Mouse (Mus musculus) forebrain, postnatal 0 days (tissue): ENCODE results near the gene Opa1. TPM values are rescaled to one million over a fixed set of nuclear protein-coding genes. Genes with fewer than 3 reads are reported as not detected.

Experiments
- ATAC-seq: fragments of 200-750 bp; cut with Nextera tagmentation; 2 replicates; pipeline ENCODE4 v1.8.0; 2017; ENCODE audit warnings: mild to moderate bottlenecking, moderate library complexity
- DNase-seq: peaks from one replicate; pipeline ENCODE4 v3.0.0-alpha.2; 2015
- H3K27ac ChIP-seq: fragments of 300-500 bp; sonication (generic); 2 replicates; pipeline ENCODE4 v1.5.1; 2014; ENCODE audit warnings: low read depth, mild to moderate bottlenecking, antibody characterized with exemption, low read length, moderate library complexity, mixed read lengths
- H3K27me3 ChIP-seq: fragments of 300-500 bp; sonication (generic); 2 replicates; pipeline ENCODE4 v1.6.1; 2014; ENCODE audit warnings: mild to moderate bottlenecking, low read length, mixed read lengths; ENCODE audit not compliant: insufficient read depth
- H3K36me3 ChIP-seq: fragments of 300-500 bp; sonication (generic); 2 replicates; pipeline ENCODE4 v1.6.1; 2014; ENCODE audit warnings: mild to moderate bottlenecking, moderate library complexity; ENCODE audit not compliant: insufficient read depth
- H3K4me1 ChIP-seq: fragments of 300-500 bp; sonication (generic); 2 replicates; pipeline ENCODE4 v1.6.1; 2014; ENCODE audit warnings: antibody characterized with exemption; ENCODE audit not compliant: insufficient read depth
- H3K4me2 ChIP-seq: fragments of 300-500 bp; sonication (generic); 2 replicates; pipeline ENCODE4 v1.6.1; 2014; ENCODE audit warnings: low read depth, mild to moderate bottlenecking, moderate library complexity
- H3K4me3 ChIP-seq: fragments of 300-500 bp; sonication (generic); 2 replicates; pipeline ENCODE4 v1.5.1; 2014; ENCODE audit warnings: low read depth, low read length, mixed read lengths
- H3K9ac ChIP-seq: fragments of 300-500 bp; sonication (generic); 2 replicates; pipeline ENCODE4 v1.6.1; 2014; ENCODE audit warnings: mild to moderate bottlenecking
- H3K9me3 ChIP-seq: fragments of 300-500 bp; sonication (generic); 2 replicates; pipeline ENCODE4 v1.6.1; 2016; ENCODE audit warnings: low read length
- CTCF ChIP-seq: sonication (generic); IDR thresholded peaks from 2 replicates; pipeline ENCODE4 v1.5.1; 2016; ENCODE audit warnings: antibody characterized with exemption, control low read depth, low read depth
- WGBS: fragments of 180-500 bp; shearing (Covaris S2); extraction: QIAGEN DNeasy Blood & Tissue Kit; methylation state at CpG from one replicate; pipeline ENCODE4 v1.1.7; 2014; 5-methylcytosine and 5-hydroxymethylcytosine counted together
- polyA plus RNA-seq: library from polyadenylated mRNA; unstranded; fragments of >200 nt; fragmentation: Nextera tagmentation; extraction: Ambion mirVana; gene quantifications from 2 replicates; pipeline ENCODE4 v1.2.1, GENCODE M21; 2015
- total RNA-seq: library from RNA; depleted of rRNA; stranded (reverse); fragments of >200 nt; gene quantifications from 2 replicates; pipeline ENCODE4 v1.2.3, GENCODE M21; 2014

Gene Opa1
- total and polyA plus RNA-seq, 2 experiments from 2014 or later, result 42.8 to 99.9 TPM

DNA sequence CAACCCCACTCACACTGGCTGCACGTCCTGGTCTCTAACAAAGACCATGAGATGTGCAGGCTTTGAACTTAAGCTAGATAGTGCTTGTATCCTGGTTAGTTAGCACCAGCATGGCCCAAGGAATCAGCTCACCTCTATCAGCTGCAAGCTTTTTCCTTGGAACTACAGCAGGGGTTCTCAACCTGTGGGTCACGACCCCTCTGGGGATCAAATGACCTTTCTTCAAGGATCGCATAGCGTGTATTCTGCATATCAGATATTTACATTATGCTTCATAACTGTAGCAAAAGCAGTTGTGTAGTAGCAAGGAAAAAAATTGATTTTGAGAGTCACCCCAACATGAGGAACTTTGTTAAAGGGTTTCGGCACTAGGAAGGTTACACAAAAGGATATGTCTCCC is 19.5 kb upstream of the Opa1 start:
- H3K27ac ChIP-seq, result no peak overlapping the region
- TF ChIP-seq CTCF, result no peak
- DNase-seq, result no peak

DNA sequence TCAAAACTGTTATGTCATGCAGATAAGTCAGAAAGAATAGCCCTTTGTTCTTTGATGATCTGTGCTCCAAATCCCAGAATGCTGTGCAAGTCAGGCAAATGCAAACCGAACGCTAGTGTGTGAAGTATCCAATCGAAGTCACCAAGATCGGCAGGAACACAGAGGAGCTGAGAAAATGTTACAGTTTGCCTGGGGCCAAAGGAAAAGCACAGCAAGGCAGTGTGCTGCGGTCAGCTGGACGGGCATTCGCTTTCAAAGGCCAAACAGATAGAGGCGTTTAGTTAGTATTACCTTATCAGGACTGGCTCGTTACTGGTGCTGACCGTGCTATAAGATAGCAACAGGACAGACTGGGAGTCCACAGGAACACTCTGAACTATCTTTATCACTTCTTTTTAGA is 18.7 kb upstream of the Opa1 start:
- Histone ChIP-seq H3K4me1 (no peaks in the 10 kb centered on the region), H3K9me3 (no peaks in the 10 kb centered on the region), H3K4me2 (0 out of 2 replicates have a peak overlapping the region, but pooled peaks have one; percentile 16), H3K27ac (no peak overlapping the region), H3K4me3 (no peak overlapping the region), H3K27me3 (no peaks in the 10 kb centered on the region), H3K36me3 (no peaks in the 10 kb centered on the region), H3K9ac (no peak overlapping the region)
- DNase-seq (peak; percentile 14), ATAC-seq (peak; percentile 40; the same call in 1 of the 2 replicates)
- 43% methylated on average over 10 of the region's 10 CpGs for WGBS
- no peak for TF ChIP-seq CTCF

More for the DNA sequence above, 19.5 kb upstream of the Opa1 start:
- Histone ChIP-seq H3K36me3 (no peaks in the 10 kb centered on the region), H3K9me3 (no peaks in the 10 kb centered on the region), H3K4me1 (no peaks in the 10 kb centered on the region), H3K4me2 (no peak overlapping the region), H3K9ac (no peak overlapping the region), H3K4me3 (no peak overlapping the region), H3K27me3 (no peaks in the 10 kb centered on the region)
- ATAC-seq, result no peak
- 91% methylated on average over 5 of the region's 5 CpGs for WGBS

DNA sequence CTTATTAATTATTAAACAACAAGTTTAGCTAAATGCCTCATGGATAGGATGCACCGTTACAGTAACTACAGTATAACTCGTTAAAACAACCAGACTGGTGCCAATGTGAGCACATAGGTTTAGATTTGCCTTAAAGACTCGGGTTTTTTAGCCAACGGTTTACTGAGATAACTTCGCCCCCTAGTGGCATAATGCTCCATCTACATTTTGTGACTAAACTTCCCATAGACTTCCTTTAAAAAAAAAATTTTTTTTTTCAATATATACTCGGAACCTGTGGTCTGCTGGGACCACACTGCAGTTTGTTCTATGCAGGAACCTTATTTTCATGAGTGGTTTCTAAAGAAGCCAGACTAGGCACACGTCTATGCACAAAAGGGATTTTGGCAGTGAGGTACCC is 18.3 kb upstream of the Opa1 start:
- Histone ChIP-seq H3K9me3 (no peaks in the 10 kb centered on the region), H3K9ac (no peak overlapping the region), H3K4me3 (no peak overlapping the region), H3K4me2 (0 out of 2 replicates have a peak overlapping the region, but pooled peaks have one; percentile 16), H3K27ac (no peak overlapping the region), H3K4me1 (no peaks in the 10 kb centered on the region), H3K27me3 (no peaks in the 10 kb centered on the region), H3K36me3 (no peaks in the 10 kb centered on the region)
- peak; percentile 77 for ATAC-seq
- DNase-seq, result peak; percentile 90
- WGBS, result 5% methylated on average over 7 of the region's 7 CpGs
- TF ChIP-seq CTCF, result peak; percentile 84

DNA sequence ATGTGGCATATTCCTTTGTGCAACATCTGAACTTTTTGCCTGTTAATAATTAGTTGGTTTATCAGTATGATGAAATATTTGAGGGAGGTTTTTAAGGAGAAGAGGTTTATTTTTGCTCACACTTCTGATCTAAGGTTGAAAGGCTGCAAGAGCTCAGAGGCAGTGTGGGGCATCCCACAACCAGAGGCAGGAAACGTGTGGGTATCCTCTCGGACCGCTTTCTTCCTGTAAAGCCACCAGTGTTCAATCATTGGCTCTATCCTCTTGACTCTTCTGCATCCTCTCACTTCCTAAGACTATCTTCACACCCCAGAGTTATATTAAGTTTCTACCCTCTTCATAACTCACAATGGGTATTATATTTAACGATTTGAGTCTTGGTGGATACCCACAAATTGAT is 5.1 kb upstream of the Opa1 start:
- no peaks in the 10 kb centered on the region for H3K27me3 ChIP-seq
- 80% methylated on average over 4 of the region's 4 CpGs for WGBS
- peaks cover 4% of the 10 kb centered on the region; the same call in 1 of the 2 replicates for H3K4me1 ChIP-seq
- no peak overlapping the region for H3K4me3 ChIP-seq
- ATAC-seq, result no peak
- H3K27ac ChIP-seq, result no peak overlapping the region
- DNase-seq, result no peak
- no peaks in the 10 kb centered on the region for H3K36me3 ChIP-seq
- H3K4me2 ChIP-seq, result no peak overlapping the region
- no peak overlapping the region for H3K9ac ChIP-seq
- no peaks in the 10 kb centered on the region for H3K9me3 ChIP-seq
- TF ChIP-seq CTCF, result no peak

DNA sequence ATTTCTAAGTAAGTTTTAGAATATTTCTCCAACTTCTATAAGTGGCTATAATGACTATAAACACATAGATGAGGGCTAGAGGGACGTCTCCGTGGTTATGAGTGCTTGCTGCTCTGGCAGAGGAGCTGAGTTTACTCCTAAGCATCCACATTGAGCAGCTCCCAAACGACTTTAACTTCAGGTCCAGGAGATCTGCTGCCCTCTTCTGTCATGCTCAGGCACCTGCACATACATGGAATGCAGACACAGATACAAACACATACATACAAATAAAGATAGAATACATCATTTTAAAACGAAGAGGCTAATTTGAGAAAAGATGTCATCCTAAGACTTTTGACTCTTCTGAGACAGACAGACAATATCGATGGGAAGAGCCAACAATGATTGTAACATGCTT is 3.5 kb upstream of the Opa1 start:
- Histone ChIP-seq H3K36me3 (no peaks in the 10 kb centered on the region), H3K27ac (no peak overlapping the region), H3K4me1 (peaks cover 9% of the 10 kb centered on the region), H3K9ac (no peak overlapping the region), H3K27me3 (no peaks in the 10 kb centered on the region), H3K9me3 (no peaks in the 10 kb centered on the region), H3K4me3 (no peak overlapping the region), H3K4me2 (no peak overlapping the region)
- DNase-seq, result peak; percentile 72
- TF ChIP-seq CTCF, result peak; percentile 87
- 8% methylated on average over 5 of the region's 5 CpGs for WGBS
- no peak for ATAC-seq

DNA sequence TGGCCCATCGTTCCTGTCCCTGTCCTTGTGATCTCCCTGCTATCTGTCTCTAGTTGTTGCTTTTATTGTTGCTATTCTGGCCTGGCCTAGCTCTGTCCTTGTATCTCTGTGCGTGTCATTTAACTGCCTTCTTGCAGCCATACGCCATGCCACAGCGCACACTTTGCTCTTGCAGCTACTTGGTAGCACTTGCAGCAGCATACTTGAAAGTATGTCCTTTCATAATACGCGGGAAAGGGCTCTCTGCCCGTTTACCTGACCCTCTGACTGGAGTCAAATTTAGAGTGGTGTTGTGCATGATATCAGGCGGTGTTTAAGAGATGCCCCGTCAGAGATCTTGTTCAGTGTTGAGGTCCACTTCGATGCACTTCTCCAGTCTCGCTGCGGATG is 648 bp downstream of the Opa1 start:
- peak; percentile 43 for DNase-seq
- Histone ChIP-seq H3K4me3 (peak overlapping the region; percentile 82), H3K36me3 (no peaks in the 10 kb centered on the region), H3K27me3 (no peaks in the 10 kb centered on the region), H3K27ac (no peak overlapping the region), H3K9ac (peak overlapping the region; percentile 87), H3K9me3 (no peaks in the 10 kb centered on the region), H3K4me2 (peak overlapping the region; percentile 71), H3K4me1 (peaks cover 10% of the 10 kb centered on the region)
- 9% methylated on average over 12 of the region's 12 CpGs for WGBS
- peak; percentile 14 for ATAC-seq
- TF ChIP-seq CTCF, result no peak

DNA sequence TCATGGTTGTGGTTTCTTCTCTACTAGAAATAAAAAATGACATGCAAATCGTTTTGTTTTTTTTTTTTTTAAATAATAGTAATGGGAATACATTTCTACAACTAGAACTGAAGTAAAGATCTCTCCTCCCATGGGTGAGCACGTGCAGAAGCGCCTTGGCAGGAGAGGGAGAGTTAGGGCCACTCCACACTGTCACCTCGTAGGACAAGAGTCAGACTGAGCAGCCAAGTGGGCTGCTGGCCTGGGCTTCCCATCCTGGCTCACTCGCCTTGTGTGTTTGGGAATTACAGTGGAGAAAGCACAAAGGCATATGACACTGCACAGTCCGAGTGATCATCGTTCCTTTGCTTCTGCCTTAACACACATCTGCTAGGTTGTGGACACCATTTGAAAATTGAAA is 13.0 kb downstream of the Opa1 start:
- no peak for TF ChIP-seq CTCF
- peaks cover 51% of the 10 kb centered on the region for H3K36me3 ChIP-seq
- no peak overlapping the region for H3K9ac ChIP-seq
- no peaks in the 10 kb centered on the region for H3K27me3 ChIP-seq
- ATAC-seq (no peak), DNase-seq (no peak)
- no peaks in the 10 kb centered on the region for H3K4me1 ChIP-seq
- H3K4me2 ChIP-seq, result no peak overlapping the region
- H3K9me3 ChIP-seq, result no peaks in the 10 kb centered on the region
- 83% methylated on average over 7 of the region's 7 CpGs for WGBS
- H3K4me3 ChIP-seq, result no peak overlapping the region
- no peak overlapping the region for H3K27ac ChIP-seq
